Mouse (Mus musculus) layer of hippocampus, adult 8-10 months (tissue): ENCODE data around the gene Usp3. TPM values are rescaled to one million over a fixed set of nuclear protein-coding genes. Genes with fewer than 3 reads are reported as not detected.
A peak's percentile ranks its signal among the peaks of the same experiment; 100 is the strongest.

Experiments used
- DNase-seq, 2 experiments: peaks; one replicate each; pipeline ENCODE4 v3.0.0; 2022; ENCODE audit warnings: low spot score in 2 of 2
- total RNA-seq, 4 experiments: library from RNA; stranded (reverse); gene quantifications; 2 replicates each; pipeline ENCODE4 v1.2.4; 2022

Gene Usp3
- total RNA-seq, 4 experiments from 2014 or later: 39.9 to 47.9 (median 43.7) TPM

- DNase-seq: no peak
Measured at GRCm38 (mm10) chr9:66510944-66511343, 82.0 kb downstream of the Usp3 start.

- DNase-seq: no peak
Measured at GRCm38 (mm10) chr9:66510351-66510841, 82.5 kb downstream of the Usp3 start.

GRCm38 (mm10) chr9:66508890-66509399 is 84.0 kb downstream of the Usp3 start:
- DNase-seq: no peak

- no peak for DNase-seq
Measured at GRCm38 (mm10) chr9:66507684-66508083, 85.3 kb downstream of the Usp3 start.

DNA sequence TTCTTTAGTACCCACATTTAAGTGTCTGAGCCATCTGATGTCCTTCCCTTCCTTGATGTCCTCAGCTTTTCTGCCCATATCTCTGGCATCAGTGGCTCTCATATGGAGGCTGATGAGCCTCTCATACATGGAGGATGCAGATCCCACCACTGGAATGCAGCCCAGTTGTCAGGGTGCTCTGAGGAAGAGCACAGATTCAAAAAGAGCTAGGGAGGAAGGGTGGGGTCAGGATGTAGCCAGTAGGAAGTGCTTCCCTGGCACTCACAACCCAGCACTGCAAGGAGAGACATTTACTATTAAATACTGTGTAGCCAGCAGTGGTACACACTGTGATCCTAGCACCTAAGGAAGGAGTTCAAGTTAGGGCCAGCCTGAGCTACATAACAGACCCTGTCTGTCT is 86.5 kb downstream of the Usp3 start:
- no peak for DNase-seq

DNA sequence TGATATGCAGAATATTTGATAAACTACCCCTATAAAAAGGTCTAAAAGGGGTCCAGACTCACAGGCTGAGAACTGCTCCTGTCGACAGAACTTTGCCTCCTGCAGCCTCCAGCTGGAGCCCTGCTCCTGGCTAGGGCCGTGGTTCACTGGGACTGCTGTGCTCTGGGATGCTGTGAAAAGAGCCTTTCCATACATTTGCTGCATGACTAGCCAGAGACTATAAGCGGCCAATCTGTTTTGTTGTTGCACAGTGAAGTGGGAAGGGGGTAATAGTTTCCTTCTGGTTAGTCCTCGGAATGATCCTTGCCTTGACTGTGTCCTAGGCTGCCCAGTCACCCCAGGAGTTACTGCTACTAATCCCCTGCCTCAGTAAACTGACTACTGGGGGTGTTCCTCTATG is 86.9 kb downstream of the Usp3 start:
- no peak for DNase-seq

- DNase-seq: no peak
Measured at GRCm38 (mm10) chr9:66505141-66505917, 87.6 kb downstream of the Usp3 start.

DNA sequence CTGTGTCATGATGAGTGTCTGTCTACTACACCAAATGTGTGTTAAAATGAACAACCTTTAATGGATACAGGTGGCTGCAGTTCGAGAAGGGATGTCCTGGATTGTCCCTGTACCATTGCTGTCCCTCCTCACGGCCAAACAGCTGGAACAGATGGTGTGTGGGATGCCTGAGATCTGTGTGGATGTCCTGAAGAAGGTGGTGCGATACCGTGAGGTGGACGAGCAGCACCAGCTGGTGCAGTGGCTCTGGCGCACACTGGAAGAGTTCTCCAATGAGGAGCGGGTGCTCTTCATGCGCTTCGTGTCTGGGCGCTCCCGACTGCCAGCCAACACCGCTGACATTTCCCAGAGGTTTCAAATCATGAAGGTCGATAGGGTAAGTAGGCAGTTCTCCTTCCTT is 88.4 kb downstream of the Usp3 start:
- peak in 1 of 2 experiments; percentile 55 for DNase-seq

DNA sequence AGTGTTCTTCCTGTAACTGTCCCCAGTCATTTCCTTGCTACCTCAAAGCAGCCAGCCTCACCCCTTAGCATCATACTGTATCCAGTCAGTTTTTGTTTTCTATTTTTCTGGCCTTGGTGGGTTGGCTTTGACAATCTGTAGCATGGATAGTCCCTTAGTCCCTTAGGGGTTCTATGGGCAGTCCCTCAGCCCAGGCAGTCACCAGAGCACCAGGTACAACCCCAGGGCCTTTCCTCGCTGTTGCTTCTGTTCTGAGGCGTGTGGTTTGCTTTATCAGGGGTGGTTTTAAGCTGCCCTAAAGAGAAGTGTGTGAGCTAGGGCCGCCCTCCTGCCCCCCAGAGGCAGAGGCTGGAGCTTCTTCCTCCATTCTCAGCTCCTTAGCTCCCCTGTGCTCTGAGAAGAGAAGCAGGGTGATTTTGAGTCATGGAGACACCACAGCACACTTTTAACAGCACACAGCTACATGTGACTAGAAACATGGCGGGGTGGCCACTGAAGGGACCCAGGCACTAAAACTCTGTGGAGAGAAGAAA is 89.0 kb downstream of the Usp3 start:
- no peak for DNase-seq

GRCm38 (mm10) chr9:66501248-66501647 is 91.7 kb downstream of the Usp3 start:
- DNase-seq: no peak

GRCm38 (mm10) chr9:66493992-66494391 is 99.0 kb downstream of the Usp3 start:
- DNase-seq: no peak

- DNase-seq: no peak
Measured at GRCm38 (mm10) chr9:66492361-66492760, 100.6 kb downstream of the Usp3 start.

GRCm38 (mm10) chr9:66488786-66489185 is 104.2 kb downstream of the Usp3 start:
- DNase-seq: no peak

DNA sequence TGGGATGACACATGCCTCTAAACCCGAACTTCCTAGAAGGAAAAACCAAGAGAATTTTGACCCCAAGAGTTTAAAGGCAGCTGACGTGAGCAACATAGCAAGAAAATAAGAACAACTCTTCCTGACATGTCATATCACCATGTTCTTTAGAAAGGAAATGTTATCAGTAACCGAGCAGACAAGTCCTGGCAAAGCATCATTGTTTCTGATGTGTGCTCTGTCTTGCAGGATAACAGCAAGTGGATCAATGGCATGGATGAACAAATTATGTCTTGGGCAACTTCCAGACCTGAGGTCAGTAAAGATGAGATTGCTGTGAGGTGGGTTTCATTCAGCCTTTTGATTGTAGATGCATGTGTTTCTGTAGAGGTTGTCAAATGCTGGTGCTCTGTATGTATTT is 109.5 kb downstream of the Usp3 start:
- no peak for DNase-seq

GRCm38 (mm10) chr9:66477785-66478184 is 115.2 kb downstream of the Usp3 start:
- no peak for DNase-seq

DNA sequence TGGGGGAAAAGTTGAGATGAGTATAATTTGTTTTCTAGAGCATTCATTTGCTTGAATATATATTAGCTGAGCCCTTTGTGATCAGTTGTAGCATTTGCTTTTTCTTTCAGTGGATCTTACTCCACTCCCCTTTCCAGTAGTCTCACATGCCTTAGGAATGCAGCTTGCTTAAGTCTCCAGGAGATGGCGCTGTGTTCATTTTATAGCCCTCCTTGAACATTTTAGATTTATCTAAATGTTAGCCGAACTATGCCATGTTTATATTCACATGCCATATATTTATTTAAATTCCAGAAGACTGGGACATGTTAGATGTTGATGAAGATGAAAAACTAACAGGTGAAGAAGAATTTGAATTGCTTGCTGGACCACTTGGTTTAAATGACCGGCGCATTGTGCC is 127.9 kb downstream of the Usp3 start:
- DNase-seq: no peak

Other genes starting within 250 kb of the Usp3 start
- 100 to 1,000 TPM; 102 to 128 (median 112) TPM for gene Herc1, start 242.7 kb downstream of the Usp3 start, total RNA-seq
- gene Fbxl22, start 78.5 kb downstream of the Usp3 start, total RNA-seq: under 1 TPM; 0.16 to 0.39 (median 0.23) TPM
- 10 to 100 TPM; 33.8 to 56.2 (median 43.3) TPM for gene Car12, start 120.5 kb upstream of the Usp3 start, total RNA-seq
- 10 to 100 TPM; 18.9 to 35.6 (median 28.1) TPM for gene Aph1b, start 202.3 kb upstream of the Usp3 start, total RNA-seq
- gene Gm10647, start 203.9 kb upstream of the Usp3 start, total RNA-seq: under 1 TPM; 0.18 to 0.60 (median 0.45) TPM
- gene Aph1c, start 241.6 kb upstream of the Usp3 start, total RNA-seq: 10 to 100 TPM in 2 of 4 experiments, 1 to 10 TPM in 2; 7.3 to 11.2 (median 9.6) TPM